Mouse (Mus musculus) embryonic fibroblast, embryonic 13.5 days (primary cell): ENCODE measurements around the gene Tmc2.

Source experiments
- CTCF ChIP-seq: IDR thresholded peaks from 2 replicates; pipeline ENCODE4 v1.5.1; 2011; ENCODE audit warnings: mild to moderate bottlenecking, control low read depth, low read length, moderate library complexity, borderline replicate concordance; ENCODE audit not compliant: insufficient read depth
- POLR2A ChIP-seq: IDR thresholded peaks from 2 replicates; pipeline ENCODE4 v1.6.1; 2011; ENCODE audit warnings: low read depth, mild to moderate bottlenecking, control low read depth, low read length, moderate library complexity

GRCm38 (mm10) chr2:130262398-130262797, 67.4 kb downstream of the Tmc2 start:
- TF ChIP-seq CTCF (no peak), POLR2A (no peak)
